Mouse (Mus musculus) stomach, embryonic 15.5 days (tissue): ENCODE results near the gene Ntn1. TPM values are rescaled to one million over a fixed set of nuclear protein-coding genes. Genes with fewer than 3 reads are reported as not detected.
A peak's percentile ranks its signal among the peaks of the same experiment; 100 is the strongest.

Source experiments
- ATAC-seq: fragments of 200-750 bp; cut with Nextera tagmentation; 2 replicates; pipeline ENCODE4 v1.8.0; 2017; ENCODE audit warnings: low read depth, moderate number of reproducible peaks, moderate TSS enrichment; ENCODE audit not compliant: insufficient read depth, low FRiP score
- H3K27ac ChIP-seq: fragments of 300-500 bp; sonication (generic); 2 replicates; pipeline ENCODE4 v1.5.1; 2015; ENCODE audit warnings: mild to moderate bottlenecking, inconsistent platforms
- H3K27me3 ChIP-seq: fragments of 300-500 bp; sonication (generic); replicated peaks from 2 replicates; pipeline ENCODE4 v1.6.1; 2015; ENCODE audit warnings: inconsistent platforms
- H3K36me3 ChIP-seq: fragments of 300-500 bp; sonication (generic); 2 replicates; pipeline ENCODE4 v1.6.1; 2015; ENCODE audit warnings: inconsistent platforms
- H3K4me1 ChIP-seq: fragments of 300-500 bp; sonication (generic); 2 replicates; pipeline ENCODE4 v1.6.1; 2015; ENCODE audit warnings: inconsistent platforms
- H3K4me2 ChIP-seq: fragments of 300-500 bp; sonication (generic); 2 replicates; pipeline ENCODE4 v1.6.1; 2015; ENCODE audit warnings: mild to moderate bottlenecking, inconsistent platforms
- H3K4me3 ChIP-seq: fragments of 300-500 bp; sonication (generic); replicated peaks from 2 replicates; pipeline ENCODE4 v1.5.1; 2015; ENCODE audit warnings: inconsistent platforms
- H3K9ac ChIP-seq: fragments of 300-500 bp; sonication (generic); 2 replicates; pipeline ENCODE4 v1.6.1; 2015; ENCODE audit warnings: inconsistent platforms
- H3K9me3 ChIP-seq: fragments of 300-500 bp; sonication (generic); 2 replicates; pipeline ENCODE4 v1.6.1; 2016; ENCODE audit warnings: inconsistent platforms
- WGBS: fragments of 180-500 bp; shearing (Covaris S2); methylation state at CpG from one replicate; pipeline ENCODE4 v1.1.7; 2015; 5-methylcytosine and 5-hydroxymethylcytosine counted together
- polyA plus RNA-seq: library from polyadenylated mRNA; unstranded; fragments of >200 nt; fragmentation: Nextera tagmentation; extraction: Ambion mirVana; gene quantifications from 2 replicates; pipeline ENCODE4 v1.2.1, GENCODE M21; 2015

The Ntn1 gene
- polyA plus RNA-seq, 1 experiment from 2014 or later: 16.1 TPM

DNA sequence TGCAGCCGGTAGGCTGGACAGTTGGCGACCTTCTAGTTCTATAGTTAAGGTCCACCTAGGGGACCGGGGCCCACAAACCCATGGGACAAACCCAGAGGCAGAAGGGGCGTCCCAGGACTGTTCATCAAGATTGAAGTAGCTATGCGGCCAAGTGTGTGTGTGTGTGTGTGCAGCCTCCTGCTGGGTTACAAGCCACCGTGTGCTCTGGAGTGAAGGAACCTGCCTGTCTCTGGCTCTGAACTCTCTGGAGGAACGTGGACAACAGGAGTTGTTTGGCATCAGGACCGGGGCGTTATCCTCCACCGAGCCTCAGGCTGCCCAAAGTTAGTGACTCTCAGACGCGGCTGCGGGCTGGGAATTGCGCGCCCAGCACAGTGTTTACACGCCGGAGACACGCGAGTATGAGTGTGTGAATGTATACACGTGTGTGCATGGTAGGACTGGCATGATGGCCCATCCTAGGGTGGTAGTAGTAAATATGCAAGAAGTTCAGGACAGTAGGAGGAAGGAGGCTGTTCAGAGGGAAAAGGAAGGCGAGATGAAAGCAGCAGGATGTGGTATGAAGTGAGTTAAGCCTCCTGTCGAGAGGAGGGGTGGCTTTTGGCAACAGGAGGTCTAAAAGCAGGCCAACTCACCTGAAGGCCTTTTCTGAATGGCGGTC, 31.9 kb upstream of the Ntn1 start:
- Histone ChIP-seq H3K27me3 (no peaks in the 10 kb centered on the region), H3K9ac (no peak overlapping the region), H3K9me3 (no peaks in the 10 kb centered on the region), H3K4me2 (peak overlapping the region; percentile 87), H3K36me3 (no peaks in the 10 kb centered on the region), H3K27ac (no peak overlapping the region), H3K4me3 (peak overlapping the region; percentile 53), H3K4me1 (peaks cover 10% of the 10 kb centered on the region; the same call in 1 of the 2 replicates)
- 23% methylated on average over 23 of the region's 23 CpGs for WGBS
- ATAC-seq: no peak; the same call in none of the 2 replicates

GRCm38 (mm10) chr11:68431699-68432360, 31.2 kb upstream of the Ntn1 start, which contains the start of gene Pik3r5:
TSS of gene Pik3r5 (plus strand) at chr11:68432121.
- peak; percentile 85 for ATAC-seq
- Histone ChIP-seq H3K27me3 (no peaks in the 10 kb centered on the region), H3K9me3 (no peaks in the 10 kb centered on the region), H3K36me3 (no peaks in the 10 kb centered on the region), H3K4me2 (peak within 1 kb of the TSS; percentile 87), H3K4me3 (peak within 1 kb of the TSS; percentile 53), H3K27ac (peak within 1 kb of the TSS; percentile 26; the same call in 1 of the 2 replicates), H3K9ac (no peak within 1 kb of the TSS), H3K4me1 (peaks cover 10% of the 10 kb centered on the region; the same call in 1 of the 2 replicates)
- 3% methylated on average over 35 of the region's 35 CpGs for WGBS

- H3K27ac ChIP-seq: peak overlapping the region; percentile 26; the same call in 1 of the 2 replicates
- ATAC-seq: no peak
- H3K27me3 ChIP-seq: no peaks in the 10 kb centered on the region
- H3K9ac ChIP-seq: no peak overlapping the region
- H3K4me2 ChIP-seq: peak overlapping the region; percentile 87; the same call in 1 of the 2 replicates
- no peak overlapping the region for H3K4me3 ChIP-seq
- H3K9me3 ChIP-seq: no peaks in the 10 kb centered on the region
- H3K36me3 ChIP-seq: no peaks in the 10 kb centered on the region
- peaks cover 10% of the 10 kb centered on the region; the same call in 1 of the 2 replicates for H3K4me1 ChIP-seq
- WGBS: 65% methylated on average over 5 of the region's 5 CpGs
Measured at GRCm38 (mm10) chr11:68430662-68431061, 30.0 kb upstream of the Ntn1 start.

- H3K4me2 ChIP-seq: no peak overlapping the region
- no peak for ATAC-seq
- H3K9ac ChIP-seq: no peak overlapping the region
- no peak overlapping the region for H3K27ac ChIP-seq
- no peak overlapping the region for H3K4me3 ChIP-seq
- no peaks in the 10 kb centered on the region for H3K36me3 ChIP-seq
- no peaks in the 10 kb centered on the region for H3K27me3 ChIP-seq
- 80% methylated on average over 5 of the region's 5 CpGs for WGBS
- peaks cover 6% of the 10 kb centered on the region; the same call in 1 of the 2 replicates for H3K4me1 ChIP-seq
- H3K9me3 ChIP-seq: no peaks in the 10 kb centered on the region
Measured at GRCm38 (mm10) chr11:68427083-68427570, 26.5 kb upstream of the Ntn1 start.

DNA sequence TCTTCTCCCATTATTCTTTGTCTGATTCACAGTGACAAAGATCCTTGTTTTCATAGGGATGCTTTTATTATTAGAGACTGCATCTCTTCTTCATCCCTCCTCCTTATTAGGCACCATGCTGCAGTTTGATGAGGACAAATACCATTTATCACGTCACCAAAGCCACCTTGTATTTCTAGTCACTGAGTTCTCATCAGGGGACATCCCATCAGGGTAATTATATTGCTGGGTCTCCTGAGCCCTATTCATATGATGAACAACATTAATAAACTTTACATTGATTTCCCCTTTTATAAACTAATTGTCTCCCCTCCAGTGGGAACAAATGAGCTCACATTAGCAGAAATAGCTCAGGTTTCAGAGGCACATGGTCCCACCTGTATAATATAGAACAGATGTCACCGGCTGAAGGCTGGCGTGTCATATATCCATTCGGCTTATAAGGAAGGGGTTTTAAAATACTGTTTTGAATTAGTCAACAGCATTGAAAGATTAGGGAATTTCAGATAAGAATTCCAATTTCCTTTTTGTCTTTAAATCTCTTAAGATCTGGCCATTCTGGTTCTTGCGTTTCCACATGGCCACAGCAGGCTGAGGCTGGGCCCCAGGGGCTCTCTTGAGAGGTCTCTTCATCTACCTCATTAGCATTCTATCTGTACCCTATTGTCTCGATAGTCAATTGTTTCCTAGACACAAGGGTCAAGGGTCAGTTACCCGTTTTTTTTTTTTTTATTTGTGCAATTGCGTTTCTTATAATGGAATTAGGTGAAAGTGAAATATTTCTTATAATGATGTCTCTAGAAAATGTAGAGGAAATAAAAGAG, 25.1 kb upstream of the Ntn1 start:
- no peaks in the 10 kb centered on the region for H3K9me3 ChIP-seq
- no peak overlapping the region for H3K4me3 ChIP-seq
- no peak overlapping the region for H3K4me2 ChIP-seq
- H3K36me3 ChIP-seq: no peaks in the 10 kb centered on the region
- 65% methylated on average over 8 of the region's 8 CpGs for WGBS
- no peak for ATAC-seq
- no peak overlapping the region for H3K27ac ChIP-seq
- H3K4me1 ChIP-seq: no peaks in the 10 kb centered on the region
- no peak overlapping the region for H3K9ac ChIP-seq
- H3K27me3 ChIP-seq: no peaks in the 10 kb centered on the region

DNA sequence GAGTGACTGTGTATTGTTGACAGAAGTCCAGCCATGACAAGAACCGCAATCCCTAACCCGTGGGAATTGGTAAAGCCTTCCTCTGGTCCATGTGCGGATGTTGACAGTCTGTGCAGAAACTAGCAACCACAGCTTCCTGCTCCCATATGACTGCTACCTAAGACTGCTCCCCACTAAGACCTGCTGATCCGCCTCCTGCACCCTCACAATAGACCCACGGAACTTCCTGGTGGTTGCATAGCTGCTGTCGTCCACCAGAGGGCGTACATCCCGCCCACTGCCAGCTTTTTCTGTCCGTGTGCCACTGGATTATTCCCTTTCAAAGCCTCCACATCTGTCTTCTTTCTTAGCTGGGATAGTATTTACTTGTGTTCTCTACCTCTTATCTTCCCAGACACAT, 17.2 kb upstream of the Ntn1 start:
- Histone ChIP-seq H3K27me3 (no peaks in the 10 kb centered on the region), H3K4me3 (no peak overlapping the region), H3K36me3 (no peaks in the 10 kb centered on the region), H3K4me2 (no peak overlapping the region), H3K4me1 (no peaks in the 10 kb centered on the region), H3K27ac (no peak overlapping the region), H3K9ac (no peak overlapping the region), H3K9me3 (no peaks in the 10 kb centered on the region)
- 43% methylated on average over 9 of the region's 9 CpGs for WGBS
- no peak for ATAC-seq

DNA sequence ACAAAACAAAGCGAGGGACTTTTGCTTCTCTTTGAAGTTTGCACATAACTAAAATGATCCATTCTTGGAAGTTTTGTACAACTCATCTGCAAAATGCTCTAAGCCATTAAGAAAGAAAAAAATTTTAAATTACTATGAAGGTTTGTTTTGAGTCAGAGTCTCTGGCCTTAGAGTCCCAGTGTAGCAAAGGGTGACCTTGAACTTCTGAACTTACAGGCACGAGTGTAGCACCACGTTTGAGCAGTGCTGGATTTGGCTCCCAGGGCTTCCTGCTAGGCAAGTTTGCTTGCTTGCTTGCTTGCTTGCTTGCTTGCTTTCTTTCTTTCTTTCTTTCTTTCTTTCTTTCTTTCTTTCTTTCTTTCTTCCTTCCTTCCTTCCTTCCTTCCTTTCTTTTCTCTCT, 16.4 kb upstream of the Ntn1 start:
- WGBS: 58% methylated on average over 3 of the region's 3 CpGs
- Histone ChIP-seq H3K9me3 (no peaks in the 10 kb centered on the region), H3K27me3 (no peaks in the 10 kb centered on the region), H3K4me2 (no peak overlapping the region), H3K4me3 (no peak overlapping the region), H3K4me1 (no peaks in the 10 kb centered on the region), H3K27ac (no peak overlapping the region), H3K9ac (no peak overlapping the region), H3K36me3 (no peaks in the 10 kb centered on the region)
- ATAC-seq: no peak

DNA sequence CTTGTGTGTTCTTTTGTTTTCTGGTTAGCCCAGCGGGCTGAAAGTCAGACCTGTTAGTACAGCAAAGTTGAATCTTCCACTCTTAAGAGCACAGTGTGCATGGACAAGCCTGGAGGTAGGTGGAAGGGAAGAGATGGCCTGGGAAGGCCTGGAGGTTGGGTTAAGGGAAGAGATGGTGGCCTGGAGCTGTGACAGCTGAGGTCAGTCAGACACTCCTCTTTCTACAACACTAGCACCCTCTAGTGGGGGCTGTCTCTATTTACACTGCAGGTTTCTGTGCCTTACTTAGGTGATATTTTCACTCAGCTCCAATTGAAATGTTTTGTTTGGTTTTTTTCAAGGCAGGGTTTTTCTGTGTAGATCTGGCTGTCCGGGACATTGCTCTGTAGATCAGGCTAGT, 7.5 kb upstream of the Ntn1 start:
- H3K9me3 ChIP-seq: no peaks in the 10 kb centered on the region
- H3K4me3 ChIP-seq: no peak overlapping the region
- no peaks in the 10 kb centered on the region for H3K36me3 ChIP-seq
- no peaks in the 10 kb centered on the region for H3K4me1 ChIP-seq
- H3K27me3 ChIP-seq: no peaks in the 10 kb centered on the region
- no peak overlapping the region for H3K9ac ChIP-seq
- no peak overlapping the region for H3K27ac ChIP-seq
- no peak overlapping the region for H3K4me2 ChIP-seq
- WGBS: 54% methylated on average over 2 of the region's 2 CpGs
- no peak for ATAC-seq

DNA sequence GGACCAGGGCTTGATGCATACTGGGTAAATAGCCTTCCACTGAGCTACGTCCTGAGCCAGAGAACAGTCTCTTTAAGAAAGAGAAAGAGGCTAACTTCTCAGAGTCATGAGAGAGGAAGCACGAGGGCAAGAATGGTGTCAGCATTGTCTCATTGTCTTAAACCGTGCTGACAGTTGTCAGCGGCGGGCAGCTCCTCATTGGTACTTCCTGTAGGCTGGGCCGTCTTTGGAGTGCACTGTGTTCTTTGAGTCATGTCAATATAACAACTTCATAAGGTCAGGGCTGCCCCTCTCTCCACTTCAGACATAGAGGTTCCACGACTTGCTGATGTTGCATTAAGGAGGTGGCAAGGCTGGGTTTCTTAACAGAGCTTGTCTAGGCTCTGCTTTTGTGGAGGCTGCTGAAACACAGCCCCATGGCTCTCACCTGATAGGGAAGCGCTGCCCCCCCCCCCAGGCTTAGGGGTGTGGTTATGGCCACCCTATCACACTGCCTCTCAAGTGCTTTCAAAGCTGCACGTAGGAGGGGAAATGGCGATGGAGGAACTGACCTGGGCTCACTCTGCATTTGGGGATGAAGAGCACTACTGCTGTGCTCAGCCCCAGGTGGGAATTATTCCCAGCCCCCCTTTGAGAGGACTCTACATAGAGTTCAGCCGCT, 6.8 kb upstream of the Ntn1 start:
- no peak overlapping the region for H3K9ac ChIP-seq
- no peak overlapping the region for H3K27ac ChIP-seq
- H3K9me3 ChIP-seq: no peaks in the 10 kb centered on the region
- no peak overlapping the region for H3K4me3 ChIP-seq
- WGBS: 65% methylated on average over 11 of the region's 11 CpGs
- no peak overlapping the region for H3K4me2 ChIP-seq
- no peaks in the 10 kb centered on the region for H3K27me3 ChIP-seq
- H3K36me3 ChIP-seq: no peaks in the 10 kb centered on the region
- ATAC-seq: no peak
- H3K4me1 ChIP-seq: no peaks in the 10 kb centered on the region

DNA sequence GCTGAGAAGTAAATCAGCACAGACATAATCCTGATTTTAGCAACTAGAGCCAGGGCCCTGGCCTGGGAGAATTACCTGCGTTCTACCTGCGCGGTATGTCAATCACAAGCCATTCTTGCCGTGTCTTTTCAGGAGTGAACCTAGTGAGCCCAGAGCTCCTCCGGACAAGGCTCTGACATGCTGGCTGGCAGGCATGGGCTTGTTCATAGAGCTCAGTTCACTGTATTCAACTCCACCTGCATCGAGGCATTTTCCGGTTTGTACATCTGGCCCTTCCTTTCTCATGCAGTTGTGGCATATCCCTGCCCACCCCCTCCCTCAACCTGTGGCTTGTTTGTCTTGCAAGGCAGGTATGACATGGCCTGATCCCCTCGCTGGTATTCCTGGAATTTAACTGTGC, 5.0 kb upstream of the Ntn1 start:
- Histone ChIP-seq H3K27me3 (no peaks in the 10 kb centered on the region), H3K4me3 (no peak overlapping the region), H3K9ac (no peak overlapping the region), H3K36me3 (no peaks in the 10 kb centered on the region), H3K9me3 (no peaks in the 10 kb centered on the region), H3K27ac (no peak overlapping the region; the same call in 1 of the 2 replicates), H3K4me2 (no peak overlapping the region), H3K4me1 (peaks cover 1% of the 10 kb centered on the region; the same call in 1 of the 2 replicates)
- 75% methylated on average over 8 of the region's 8 CpGs for WGBS
- no peak for ATAC-seq

GRCm38 (mm10) chr11:68404185-68404584, 3.6 kb upstream of the Ntn1 start:
- H3K4me2 ChIP-seq: no peak overlapping the region
- H3K27ac ChIP-seq: no peak overlapping the region
- WGBS: 60% methylated on average over 4 of the region's 4 CpGs
- peaks cover 11% of the 10 kb centered on the region; the same call in 1 of the 2 replicates for H3K27me3 ChIP-seq
- H3K9me3 ChIP-seq: no peaks in the 10 kb centered on the region
- H3K4me3 ChIP-seq: no peak overlapping the region
- H3K36me3 ChIP-seq: no peaks in the 10 kb centered on the region
- H3K4me1 ChIP-seq: peaks cover 15% of the 10 kb centered on the region
- H3K9ac ChIP-seq: no peak overlapping the region
- ATAC-seq: no peak
